Mouse (Mus musculus) midbrain, embryonic 14.5 days (tissue): ENCODE measurements around the gene Zfp740. TPM values are rescaled to one million over a fixed set of nuclear protein-coding genes. Genes with fewer than 3 reads are reported as not detected.

Source experiments
- ATAC-seq: fragments of 200-750 bp; cut with Nextera tagmentation; 2 replicates; pipeline ENCODE4 v1.8.0; 2017; ENCODE audit warnings: moderate number of reproducible peaks, moderate library complexity; ENCODE audit not compliant: low FRiP score, low TSS enrichment
- DNase-seq: peaks from one replicate; pipeline ENCODE4 v3.0.0-alpha.2; 2015
- H3K27ac ChIP-seq: fragments of 300-500 bp; sonication (generic); replicated peaks from 2 replicates; pipeline ENCODE4 v1.5.1; 2014; ENCODE audit warnings: mild to moderate bottlenecking, low read depth, low read length, moderate library complexity
- H3K27me3 ChIP-seq: fragments of 300-500 bp; sonication (generic); 2 replicates; pipeline ENCODE4 v1.6.1; 2014; ENCODE audit warnings: low read length, control low read depth, mixed read lengths; ENCODE audit not compliant: control insufficient read depth, insufficient read depth
- H3K36me3 ChIP-seq: fragments of 300-500 bp; sonication (generic); 2 replicates; pipeline ENCODE4 v1.6.1; 2014; ENCODE audit warnings: low read length, control low read depth; ENCODE audit not compliant: control insufficient read depth, insufficient read depth
- H3K4me1 ChIP-seq: fragments of 300-500 bp; sonication (generic); 2 replicates; pipeline ENCODE4 v1.6.1; 2014; ENCODE audit warnings: mild to moderate bottlenecking, antibody characterized with exemption, low read length, control low read depth; ENCODE audit not compliant: control insufficient read depth, insufficient read depth
- H3K4me2 ChIP-seq: fragments of 300-500 bp; sonication (generic); 2 replicates; pipeline ENCODE4 v1.6.1; 2014; ENCODE audit warnings: mild to moderate bottlenecking, low read length, moderate library complexity
- H3K4me3 ChIP-seq: fragments of 300-500 bp; sonication (generic); replicated peaks from 2 replicates; pipeline ENCODE4 v1.5.1; 2014; ENCODE audit warnings: low read depth, low read length
- H3K9ac ChIP-seq: fragments of 300-500 bp; sonication (generic); replicated peaks from 2 replicates; pipeline ENCODE4 v1.6.1; 2014; ENCODE audit warnings: mild to moderate bottlenecking, low read length, moderate library complexity
- H3K9me3 ChIP-seq: fragments of 300-500 bp; sonication (generic); 2 replicates; pipeline ENCODE4 v1.6.1; 2016; ENCODE audit warnings: low read length, control low read depth, mixed read lengths; ENCODE audit not compliant: control insufficient read depth
- WGBS: fragments of 180-500 bp; shearing (Covaris S2); extraction: QIAGEN DNeasy Blood & Tissue Kit; methylation state at CpG from one replicate; pipeline ENCODE4 v1.1.7; 2014; 5-methylcytosine and 5-hydroxymethylcytosine counted together
- polyA plus RNA-seq: library from polyadenylated mRNA; unstranded; fragments of >200 nt; fragmentation: Nextera tagmentation; extraction: Ambion mirVana; gene quantifications from 2 replicates; pipeline ENCODE4 v1.2.1, GENCODE M21; 2014

The Zfp740 gene
- polyA plus RNA-seq, 1 experiment from 2014 or later = 57.7 TPM

GRCm38 (mm10) chr15:102256431-102257201 lies 53.6 kb downstream of the Zfp740 start:
- Histone ChIP-seq H3K4me3 (peak overlapping the region; percentile 50), H3K9ac (peak overlapping the region; percentile 65), H3K4me1 (0 out of 2 replicates have a peak, but pooled peaks cover 7% of the 10 kb centered on the region), H3K4me2 (peak overlapping the region; percentile 92), H3K36me3 (no peaks in the 10 kb centered on the region), H3K27ac (no peak overlapping the region), H3K9me3 (no peaks in the 10 kb centered on the region), H3K27me3 (peaks cover 28% of the 10 kb centered on the region)
- DNase-seq (no peak), ATAC-seq (no peak)
- WGBS = 8% methylated on average over 22 of the region's 22 CpGs

GRCm38 (mm10) chr15:102257202-102258075 lies 54.4 kb downstream of the Zfp740 start, which contains the start of gene Rarg:
Gene Rarg, minus strand, starts transcription at chr15:102257517.
- WGBS = 1% methylated on average over 39 of the region's 46 CpGs
- Histone ChIP-seq H3K27ac (no peak within 1 kb of the TSS), H3K9me3 (no peaks in the 10 kb centered on the region), H3K27me3 (peaks cover 28% of the 10 kb centered on the region), H3K4me3 (peak within 1 kb of the TSS; percentile 50), H3K9ac (peak within 1 kb of the TSS; percentile 65), H3K4me1 (0 out of 2 replicates have a peak, but pooled peaks cover 7% of the 10 kb centered on the region), H3K36me3 (no peaks in the 10 kb centered on the region), H3K4me2 (peak within 1 kb of the TSS; percentile 92)
- peak; percentile 51 for DNase-seq
- ATAC-seq = peak; percentile 34; the same call in 1 of the 2 replicates

- Histone ChIP-seq H3K9me3 (no peaks in the 10 kb centered on the region), H3K27me3 (peaks cover 28% of the 10 kb centered on the region), H3K4me2 (peak overlapping the region; percentile 92), H3K4me3 (no peak overlapping the region), H3K27ac (no peak overlapping the region), H3K36me3 (no peaks in the 10 kb centered on the region), H3K4me1 (0 out of 2 replicates have a peak, but pooled peaks cover 7% of the 10 kb centered on the region), H3K9ac (no peak overlapping the region)
- no peak for DNase-seq
- ATAC-seq = no peak
- WGBS = 6% methylated on average over 12 of the region's 12 CpGs
These were observed 55.0 kb downstream of the Zfp740 start for GRCm38 (mm10) chr15:102258076-102258470.

- no peak for ATAC-seq
- DNase-seq = no peak
- H3K4me2 ChIP-seq = peak overlapping the region; percentile 92; the same call in 1 of the 2 replicates
- H3K4me3 ChIP-seq = no peak overlapping the region
- WGBS = 12% methylated on average over 11 of the region's 11 CpGs
- H3K36me3 ChIP-seq = no peaks in the 10 kb centered on the region
- peaks cover 28% of the 10 kb centered on the region for H3K27me3 ChIP-seq
- H3K27ac ChIP-seq = no peak overlapping the region
- no peaks in the 10 kb centered on the region for H3K9me3 ChIP-seq
- no peak overlapping the region for H3K9ac ChIP-seq
- H3K4me1 ChIP-seq = 0 out of 2 replicates have a peak, but pooled peaks cover 7% of the 10 kb centered on the region
These were observed 55.7 kb downstream of the Zfp740 start for GRCm38 (mm10) chr15:102258581-102259253.

- Histone ChIP-seq H3K27me3 (peaks cover 16% of the 10 kb centered on the region; the same call in 1 of the 2 replicates), H3K27ac (no peak overlapping the region), H3K9me3 (no peaks in the 10 kb centered on the region), H3K36me3 (no peaks in the 10 kb centered on the region), H3K4me1 (no peaks in the 10 kb centered on the region), H3K9ac (no peak overlapping the region), H3K4me3 (no peak overlapping the region), H3K4me2 (no peak overlapping the region)
- no peak for DNase-seq
- WGBS = 47% methylated on average over 7 of the region's 7 CpGs
- no peak for ATAC-seq
These were observed 59.5 kb downstream of the Zfp740 start for GRCm38 (mm10) chr15:102262582-102262981.

- H3K27ac ChIP-seq = no peak overlapping the region
- no peak for ATAC-seq
- no peak overlapping the region for H3K4me3 ChIP-seq
- no peaks in the 10 kb centered on the region for H3K9me3 ChIP-seq
- H3K9ac ChIP-seq = no peak overlapping the region
- H3K36me3 ChIP-seq = no peaks in the 10 kb centered on the region
- H3K4me2 ChIP-seq = no peak overlapping the region
- peaks cover 16% of the 10 kb centered on the region; the same call in 1 of the 2 replicates for H3K27me3 ChIP-seq
- no peaks in the 10 kb centered on the region for H3K4me1 ChIP-seq
- no peak for DNase-seq
- 83% methylated on average over 2 of the region's 2 CpGs for WGBS
These were observed 60.0 kb downstream of the Zfp740 start for GRCm38 (mm10) chr15:102263037-102263436.

Other genes starting within 250 kb of the Zfp740 start
- gene Krt78, start 249.0 kb upstream of the Zfp740 start, polyA plus RNA-seq = not detected in 2 replicates
- gene Krt8, start 198.8 kb upstream of the Zfp740 start, polyA plus RNA-seq = 0.15 and 0.59 TPM in 2 replicates
- gene Krt18, start 175.1 kb upstream of the Zfp740 start, polyA plus RNA-seq = 0.35 and 1.3 TPM in 2 replicates
- 76.7 and 98.8 TPM in 2 replicates for gene Eif4b, start 129.5 kb upstream of the Zfp740 start, polyA plus RNA-seq
- gene Tns2, start 102.8 kb upstream of the Zfp740 start, polyA plus RNA-seq = 3.6 and 8.9 TPM in 2 replicates
- gene Spryd3, start 67.0 kb upstream of the Zfp740 start, polyA plus RNA-seq = 40.2 and 52.5 TPM in 2 replicates
- 1.3 and 1.6 TPM in 2 replicates for gene Igfbp6, start 58.9 kb upstream of the Zfp740 start, polyA plus RNA-seq
- not detected in 2 replicates for gene Soat2, start 52.7 kb upstream of the Zfp740 start, polyA plus RNA-seq
- gene Csad, start 1.5 kb downstream of the Zfp740 start, polyA plus RNA-seq = 25.9 and 28.1 TPM in 2 replicates
- 0.57 and 0.78 TPM in 2 replicates for gene Itgb7, start 28.7 kb downstream of the Zfp740 start, polyA plus RNA-seq
- 2.3 and 3.6 TPM in 2 replicates for gene Rarg, start 54.3 kb downstream of the Zfp740 start, polyA plus RNA-seq
- 0.09 TPM in 1 of 2 replicates, not detected in the other for gene Gm9918, start 67.3 kb downstream of the Zfp740 start, polyA plus RNA-seq
- gene Mfsd5, start 76.2 kb downstream of the Zfp740 start, polyA plus RNA-seq = 51.9 and 53.3 TPM in 2 replicates
- 4.9 and 9.1 TPM in 2 replicates for gene Espl1, start 93.0 kb downstream of the Zfp740 start, polyA plus RNA-seq
- gene Pfdn5, start 122.9 kb downstream of the Zfp740 start, polyA plus RNA-seq = 562 and 649 TPM in 2 replicates
- 80.4 and 89.0 TPM in 2 replicates for gene Myg1, start 128.5 kb downstream of the Zfp740 start, polyA plus RNA-seq
- gene Aaas, start 147.5 kb downstream of the Zfp740 start, polyA plus RNA-seq = 27.6 and 30.6 TPM in 2 replicates
- 0.21 TPM in 1 of 2 replicates, not detected in the other for gene Sp7, start 163.9 kb downstream of the Zfp740 start, polyA plus RNA-seq
- gene Sp1, start 202.9 kb downstream of the Zfp740 start, polyA plus RNA-seq = 6.0 and 7.4 TPM in 2 replicates
- gene Amhr2, start 242.1 kb downstream of the Zfp740 start, polyA plus RNA-seq = 0.18 and 0.39 TPM in 2 replicates